Mouse (Mus musculus): ENCODE measurements at regions not wholly inside any gene's neighbourhood (a gene's known extent, or its start where the extent isn't known, plus 50 kb on each side); places are given as distances from the start of the nearest gene placed in this dataset.

DNA sequence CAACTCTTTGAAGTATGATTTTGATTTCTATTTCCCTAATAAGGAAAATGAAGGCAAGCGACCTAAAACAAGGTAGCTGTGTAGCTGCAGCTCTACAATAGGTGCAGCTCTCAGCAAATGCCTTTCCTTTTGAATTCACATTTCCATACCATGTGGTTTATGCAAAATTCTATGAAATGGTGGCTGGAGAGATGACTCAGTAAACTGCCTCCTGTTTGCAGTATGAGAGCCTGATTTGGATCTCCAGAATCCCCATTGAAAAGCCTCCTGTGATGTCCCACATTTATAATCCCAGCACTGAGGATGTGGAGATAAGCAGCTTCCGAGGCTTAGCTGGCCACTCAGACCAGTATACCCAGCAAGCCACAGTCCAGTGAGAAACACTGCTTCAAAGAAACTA, 59.6 kb downstream of the Npy1r start:
- no peak for DNase-seq (ENCODE audit: low spot score in 2 of 2)

DNA sequence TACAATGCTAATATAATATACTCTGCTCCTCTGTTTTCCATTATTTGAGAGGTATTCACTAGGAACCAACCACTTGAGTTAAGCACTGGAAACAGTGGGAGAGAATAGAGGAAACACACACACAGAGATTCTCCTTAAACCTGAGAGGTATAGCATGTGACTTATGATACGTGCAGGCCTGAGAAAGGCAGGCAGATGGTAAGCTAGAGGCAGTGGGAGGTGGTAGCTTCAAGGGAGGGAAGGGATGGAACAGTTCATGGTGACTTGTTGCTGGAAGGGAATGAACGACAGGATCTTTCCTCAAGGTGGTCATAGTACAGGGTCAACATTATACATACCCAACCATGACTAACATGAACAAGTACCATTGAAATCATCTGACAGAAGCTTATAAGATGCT, 60.8 kb downstream of the Npy1r start:
- DNase-seq (ENCODE audit: low spot score in 2 of 2) = no peak

DNA sequence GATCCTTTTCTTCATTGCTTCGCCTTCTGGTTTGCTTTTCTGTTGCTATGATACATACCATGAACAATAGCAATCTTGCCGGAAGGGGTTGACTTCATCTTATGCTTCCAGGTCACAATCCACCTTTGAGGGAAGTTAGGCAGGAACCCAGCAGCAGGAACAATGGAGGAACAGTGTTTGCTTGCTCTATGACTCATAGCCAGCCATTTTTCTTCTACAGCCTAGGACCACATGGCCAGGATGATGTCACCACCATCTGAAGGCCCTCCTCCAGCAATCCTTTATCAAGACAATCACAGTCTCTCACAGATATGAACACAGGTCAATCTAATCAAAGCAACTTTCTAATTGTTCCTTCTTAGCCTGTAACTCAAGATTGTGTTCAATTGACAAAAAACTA, 61.5 kb downstream of the Npy1r start:
- DNase-seq (ENCODE audit: low spot score in 2 of 2) = no peak

DNA sequence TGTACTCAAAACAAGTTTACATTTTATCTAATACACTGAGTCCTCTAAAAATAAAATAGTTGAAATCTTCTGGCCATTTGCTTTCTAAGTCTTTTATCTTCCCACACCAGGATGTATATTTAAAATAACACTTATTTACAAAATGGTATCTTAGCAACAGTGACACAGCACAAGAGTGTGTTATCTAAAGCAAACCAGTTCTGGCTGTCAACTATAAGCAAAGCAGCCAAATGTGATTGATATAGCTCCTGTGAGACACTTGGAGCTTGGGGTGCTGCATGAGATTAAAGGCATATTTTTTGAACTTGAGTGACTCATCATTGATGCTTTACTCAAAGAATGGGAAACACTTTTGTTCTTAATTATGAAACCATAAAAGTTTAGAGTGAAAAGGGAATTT, 62.7 kb downstream of the Npy1r start:
- no peak for DNase-seq (ENCODE audit: low spot score in 2 of 2)

DNA sequence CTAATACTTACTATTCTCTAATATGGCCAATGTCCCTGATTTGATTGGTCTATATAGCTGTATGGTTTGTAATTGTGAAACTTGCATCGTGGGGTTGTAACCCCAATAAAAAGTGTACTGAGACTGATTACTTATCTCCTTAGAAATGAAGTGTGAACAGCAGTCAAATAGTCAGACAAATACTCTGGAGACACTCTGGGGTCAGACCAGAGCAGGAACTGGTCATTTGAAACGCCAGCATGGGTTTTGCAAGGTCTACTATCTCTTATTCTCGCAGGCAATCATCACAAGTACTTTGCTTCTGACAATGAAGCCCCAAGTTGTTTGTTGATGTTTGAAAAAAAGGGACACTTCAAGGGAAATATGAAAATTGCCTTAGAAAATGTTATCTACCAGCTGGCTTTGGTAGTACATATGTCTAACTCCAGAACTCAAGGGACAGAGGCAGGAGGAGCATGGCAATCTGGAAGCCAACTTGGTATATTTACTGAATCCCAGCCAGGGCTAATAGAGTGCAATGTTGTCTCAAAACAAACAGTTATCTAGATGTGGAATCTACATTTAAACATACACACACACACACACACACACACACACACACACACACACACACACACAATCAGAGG, 64.1 kb downstream of the Npy1r start:
- no peak for DNase-seq (ENCODE audit: low spot score in 2 of 2)

DNA sequence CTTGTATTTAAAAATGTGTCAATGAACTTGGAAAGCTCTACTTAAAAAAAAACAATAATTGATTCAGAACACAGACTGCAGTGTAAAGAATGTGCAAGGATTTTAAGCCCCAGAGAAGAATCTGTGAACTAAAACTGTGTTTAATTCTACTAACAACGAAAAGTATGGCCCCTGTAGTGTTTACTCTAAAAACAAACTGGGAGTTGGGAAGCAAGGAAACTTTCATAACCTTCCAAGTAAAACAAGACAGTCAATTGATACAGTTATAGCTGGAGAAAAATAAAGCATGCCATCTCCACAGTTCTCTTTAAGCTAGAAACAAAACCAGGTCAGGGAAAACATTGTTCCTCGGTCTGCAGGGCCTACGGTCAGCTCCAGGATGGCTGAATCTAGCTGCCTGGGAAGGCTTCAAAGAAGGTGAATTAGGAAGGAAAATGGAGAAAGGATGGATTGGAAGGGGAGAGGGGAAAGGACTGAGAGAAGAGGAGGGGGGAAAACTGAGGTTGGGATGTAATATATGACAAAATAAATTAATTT, 68.1 kb downstream of the Npy1r start:
- no peak for DNase-seq (ENCODE audit: low spot score in 2 of 2)

DNA sequence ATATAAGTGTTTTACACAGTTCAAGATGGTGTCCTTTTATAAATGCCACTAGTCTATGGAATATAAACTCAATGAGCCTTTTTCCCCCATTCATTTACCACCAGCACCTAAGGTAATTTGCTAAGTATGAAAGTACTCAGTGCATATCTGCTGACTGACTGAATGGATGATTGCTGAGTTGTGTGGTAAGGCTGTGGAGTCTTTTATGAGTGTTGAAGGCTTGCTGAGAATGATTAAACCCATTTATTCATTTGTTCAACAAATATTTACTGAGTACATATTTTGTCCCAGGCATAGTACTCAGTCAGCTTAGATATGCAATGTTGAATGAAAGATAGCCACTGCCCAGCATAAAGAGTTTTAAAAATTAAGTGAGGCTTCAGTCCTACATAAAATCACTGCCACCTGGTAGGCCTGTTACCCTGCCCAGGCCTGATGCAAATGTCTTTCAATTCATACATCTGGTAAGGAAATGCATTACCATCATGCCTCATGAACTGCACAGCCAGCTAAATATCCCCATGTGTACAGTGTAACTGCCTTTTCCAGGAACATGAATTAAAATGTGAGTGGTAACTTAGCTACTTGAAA, 71.5 kb downstream of the Npy1r start:
- DNase-seq (ENCODE audit: low spot score in 2 of 2) = no peak

DNA sequence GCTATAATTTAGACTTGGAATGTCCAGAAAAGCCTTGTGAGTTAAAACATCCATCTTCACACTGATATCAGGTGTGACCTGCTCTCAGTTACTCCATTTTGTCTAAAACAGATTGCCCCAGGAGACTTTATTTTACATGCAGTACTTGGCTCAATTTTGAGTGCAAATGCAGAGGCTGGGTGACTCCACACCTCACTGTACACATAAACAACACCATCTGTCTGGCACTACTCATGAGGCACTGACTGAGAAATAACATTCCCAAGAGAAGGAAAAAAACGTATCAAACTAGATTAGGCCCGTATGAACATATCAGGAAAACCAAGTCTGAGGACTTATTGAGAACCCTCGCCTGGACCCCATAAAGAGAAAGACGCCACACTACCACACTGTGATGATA, 74.1 kb downstream of the Npy1r start:
- peak in 1 of 2 experiments; percentile 27 for DNase-seq (ENCODE audit: low spot score in 2 of 2)

DNA sequence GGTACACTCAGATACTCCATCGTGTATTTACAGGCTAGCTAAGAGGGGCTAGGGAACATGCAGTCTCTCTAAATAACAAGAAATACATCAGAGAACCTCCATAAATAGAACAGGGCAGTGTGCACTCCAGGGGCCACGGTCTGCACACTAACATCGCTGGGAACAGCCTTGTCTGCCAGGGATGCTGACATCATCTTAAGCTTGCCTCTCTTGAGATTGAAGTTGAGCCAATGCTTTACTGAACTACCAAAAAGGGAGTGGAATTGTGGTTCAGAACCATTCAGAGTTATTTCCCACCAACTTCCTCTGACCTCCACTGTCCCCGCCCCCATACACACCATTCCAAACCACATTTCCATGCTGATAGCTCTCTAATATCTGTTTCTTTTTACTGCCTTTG, 75.7 kb downstream of the Npy1r start:
- no peak for DNase-seq (ENCODE audit: low spot score in 2 of 2)

DNA sequence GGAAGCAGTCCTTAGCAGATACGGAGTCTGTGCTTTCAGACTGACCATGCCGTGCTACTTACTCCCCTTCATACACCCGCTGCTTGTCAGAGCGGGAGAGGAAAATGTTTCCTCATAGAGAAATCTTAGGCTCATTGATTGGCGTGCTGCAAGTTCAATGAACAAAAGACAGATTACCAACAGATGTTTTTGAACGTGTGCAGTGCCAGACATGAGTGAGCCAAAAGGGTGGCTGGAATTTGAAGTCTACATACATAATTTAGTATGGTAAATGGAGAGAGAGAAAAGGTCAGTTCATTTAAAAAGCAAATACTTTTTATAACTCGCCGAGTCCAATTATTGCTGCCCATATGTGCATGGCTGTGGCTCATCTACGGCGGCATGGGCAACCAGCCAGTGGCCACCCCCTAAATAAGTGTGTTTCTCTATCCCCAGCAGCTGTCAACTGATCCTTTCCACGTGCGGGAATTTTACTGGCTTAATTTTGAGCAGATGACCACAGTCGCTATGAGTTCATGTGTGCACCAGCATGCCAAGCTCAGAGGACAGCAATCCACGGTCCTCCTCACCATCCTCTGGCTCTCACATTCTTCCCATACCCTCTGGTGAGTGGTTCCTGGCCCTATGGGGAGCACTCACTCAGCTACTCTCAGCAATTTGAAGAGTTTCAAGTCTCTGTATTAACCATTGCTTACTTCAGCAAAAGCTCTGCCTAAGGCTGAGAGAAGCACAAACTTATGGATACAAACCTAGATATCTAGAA, 80.3 kb downstream of the Npy1r start:
- no peak for DNase-seq (ENCODE audit: low spot score in 2 of 2)

DNA sequence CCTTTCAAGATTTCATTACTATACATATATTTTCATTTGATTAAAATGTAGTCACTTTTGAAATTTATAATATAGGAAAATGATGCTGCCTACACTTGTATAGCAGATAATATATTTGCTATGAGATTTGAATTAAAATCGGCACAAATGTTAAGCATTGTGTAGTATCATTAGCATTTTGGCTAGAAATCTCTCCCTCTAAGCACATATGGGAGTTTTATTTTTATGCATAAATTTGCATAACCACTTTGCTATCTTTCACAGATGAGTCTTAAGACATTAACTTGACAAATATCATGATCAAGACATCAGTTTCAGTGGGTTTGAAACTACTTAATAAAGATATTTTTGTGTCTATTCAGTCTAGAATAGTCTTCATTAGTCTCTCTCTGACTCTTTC, 80.4 kb upstream of the Naf1 start:
- no peak for DNase-seq (ENCODE audit: low spot score in 2 of 2)

DNA sequence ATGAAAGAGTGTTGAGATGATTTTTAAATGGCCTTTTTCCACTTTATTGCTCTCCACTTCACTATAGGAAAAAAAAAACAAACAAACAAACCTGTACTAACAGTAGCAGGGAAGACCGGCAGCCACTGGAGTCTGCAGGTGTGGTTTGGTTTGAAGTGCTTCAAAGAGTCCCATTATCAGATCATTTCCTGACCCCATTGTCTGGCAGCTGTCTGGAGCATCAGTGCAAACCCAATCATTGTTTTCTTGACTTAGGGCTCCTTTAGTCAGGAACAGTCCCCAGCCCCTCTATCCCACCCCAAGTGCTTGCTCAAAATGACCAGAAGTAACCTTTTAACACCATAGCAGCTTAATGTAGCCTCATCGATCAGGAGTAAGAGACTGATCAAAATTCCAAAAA, 77.4 kb upstream of the Naf1 start:
- no peak for DNase-seq (ENCODE audit: low spot score in 2 of 2)

DNA sequence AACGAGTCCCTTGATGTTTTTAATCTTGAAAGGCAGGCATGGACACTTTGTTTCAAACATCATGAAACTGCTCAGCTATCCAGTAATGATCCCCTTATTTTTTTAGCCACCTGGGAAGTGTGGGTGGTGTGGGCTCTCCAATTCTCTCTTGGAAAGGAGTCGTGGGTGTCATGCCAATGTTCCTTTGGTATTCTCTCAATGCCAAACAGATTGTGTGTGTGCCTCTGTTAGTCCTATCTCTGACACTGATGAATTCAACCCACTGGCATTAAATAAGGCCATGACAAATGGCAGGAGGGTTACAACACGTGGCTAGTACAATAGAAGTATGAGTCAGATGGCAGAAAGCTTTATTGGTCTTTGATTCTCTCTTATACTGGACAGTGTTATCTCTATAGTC, 74.0 kb upstream of the Naf1 start:
- DNase-seq (ENCODE audit: low spot score in 2 of 2) = peak; percentile 34 to 35
